Mouse (Mus musculus): Measurements from ENCODE around the gene Fermt1. TPM values are rescaled to one million over a fixed set of nuclear protein-coding genes. Genes with fewer than 3 reads are reported as not detected.

The Fermt1 gene
- polyA plus RNA-seq, 1 experiment from 2014 or later = 46.1 TPM

DNA sequence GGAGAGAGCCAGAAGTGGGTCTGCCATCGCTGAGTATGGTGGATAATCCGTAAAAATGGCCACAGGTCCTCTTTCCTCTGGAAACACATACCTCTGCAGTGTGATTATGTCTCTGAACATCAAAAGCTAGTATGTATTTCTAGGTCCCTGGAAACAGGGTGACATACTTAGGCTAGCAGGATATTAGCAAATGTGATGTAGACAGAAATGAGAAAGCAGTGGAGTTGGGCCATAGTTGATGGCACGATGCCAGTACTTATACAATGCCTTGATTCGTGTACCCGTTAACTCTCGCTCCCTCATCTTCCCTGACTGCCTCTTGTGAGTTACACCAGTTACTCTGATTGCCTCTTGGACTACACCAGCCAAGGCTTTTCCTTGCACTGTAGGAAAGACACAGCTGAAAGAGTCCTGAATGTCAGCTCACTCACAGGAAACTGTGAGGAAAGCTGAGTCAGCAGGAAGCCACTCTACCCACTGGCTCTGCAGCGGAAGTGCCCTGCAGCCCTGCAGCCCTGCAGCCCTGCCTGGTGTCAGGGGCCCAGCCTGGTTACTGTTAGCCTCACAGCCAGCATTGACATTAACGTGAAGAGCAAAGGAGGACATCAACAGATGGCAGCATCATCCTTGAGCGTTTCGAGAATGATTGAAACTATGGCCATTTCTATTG lies 71.9 kb downstream of the Fermt1 start:
- no peaks in the 10 kb centered on the region for H3K36me3 ChIP-seq

DNA sequence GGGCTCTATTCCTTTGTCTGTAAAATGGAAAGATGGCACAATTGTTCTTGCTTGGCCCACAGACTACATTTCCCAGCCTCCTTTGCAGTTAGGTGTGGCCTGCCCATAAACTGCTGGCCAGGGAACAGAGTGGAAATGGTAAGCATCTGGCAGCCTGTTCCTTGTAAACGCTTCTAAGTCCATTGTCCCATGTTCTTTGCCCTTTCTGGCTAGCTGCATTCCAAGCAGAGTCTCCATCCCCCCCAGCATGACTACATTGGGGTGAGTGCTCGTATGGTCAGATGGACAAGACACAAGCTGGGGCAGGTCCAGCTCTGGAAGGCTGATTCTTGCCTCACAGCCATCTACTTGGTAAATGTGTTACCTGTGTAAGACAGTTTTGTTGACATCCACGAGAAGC lies 74.0 kb downstream of the Fermt1 start:
- WGBS = 66% methylated on average over 3 of the region's 3 CpGs
- Histone ChIP-seq H3K4me1 (replicated peaks) (no peaks in the 10 kb centered on the region), H3K27me3 (replicated peaks) (no peaks in the 10 kb centered on the region), H3K4me3 (replicated peaks) (no peak overlapping the region), H3K9me3 (no peaks in the 10 kb centered on the region), H3K27ac (no peak overlapping the region), H3K36me3 (no peaks in the 10 kb centered on the region), H3K9ac (no peak overlapping the region), H3K4me2 (replicated peaks) (no peak overlapping the region)
- ATAC-seq = no peak

More for the DNA sequence above, 71.9 kb downstream of the Fermt1 start:
- Histone ChIP-seq H3K9ac (no peak overlapping the region), H3K4me2 (replicated peaks) (no peak overlapping the region), H3K27ac (no peak overlapping the region), H3K27me3 (replicated peaks) (peaks cover 9% of the 10 kb centered on the region), H3K4me1 (replicated peaks) (no peaks in the 10 kb centered on the region), H3K9me3 (no peaks in the 10 kb centered on the region), H3K4me3 (replicated peaks) (no peak overlapping the region)
- no peak for ATAC-seq
- 76% methylated on average over 10 of the region's 10 CpGs for WGBS

DNA sequence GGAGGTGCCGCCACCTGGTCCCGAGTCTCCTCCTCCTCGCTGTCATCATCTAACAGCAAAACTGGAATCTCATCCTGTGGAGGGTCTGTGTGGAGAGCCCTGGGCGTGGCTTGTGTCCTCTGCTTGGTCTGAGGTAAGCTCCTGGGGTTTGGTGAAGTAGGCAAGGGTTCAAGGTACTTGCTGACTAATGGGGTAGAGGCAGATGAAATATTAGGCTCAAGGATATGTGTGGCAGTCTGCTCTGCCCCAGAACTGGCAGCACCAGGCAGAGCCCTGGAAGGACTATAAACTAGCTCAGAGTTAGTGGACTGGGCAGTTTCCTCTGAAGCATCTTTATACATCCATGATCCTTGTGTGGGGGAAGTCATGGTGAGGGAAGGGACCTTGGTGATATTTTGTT lies 75.4 kb downstream of the Fermt1 start:
- no peak for ATAC-seq
- Histone ChIP-seq H3K27ac (no peak overlapping the region), H3K4me2 (replicated peaks) (no peak overlapping the region), H3K36me3 (no peaks in the 10 kb centered on the region), H3K9me3 (no peaks in the 10 kb centered on the region), H3K4me1 (replicated peaks) (no peaks in the 10 kb centered on the region), H3K9ac (no peak overlapping the region), H3K4me3 (replicated peaks) (no peak overlapping the region), H3K27me3 (replicated peaks) (no peaks in the 10 kb centered on the region)
- 78% methylated on average over 4 of the region's 4 CpGs for whole genome bisulfite sequencing

DNA sequence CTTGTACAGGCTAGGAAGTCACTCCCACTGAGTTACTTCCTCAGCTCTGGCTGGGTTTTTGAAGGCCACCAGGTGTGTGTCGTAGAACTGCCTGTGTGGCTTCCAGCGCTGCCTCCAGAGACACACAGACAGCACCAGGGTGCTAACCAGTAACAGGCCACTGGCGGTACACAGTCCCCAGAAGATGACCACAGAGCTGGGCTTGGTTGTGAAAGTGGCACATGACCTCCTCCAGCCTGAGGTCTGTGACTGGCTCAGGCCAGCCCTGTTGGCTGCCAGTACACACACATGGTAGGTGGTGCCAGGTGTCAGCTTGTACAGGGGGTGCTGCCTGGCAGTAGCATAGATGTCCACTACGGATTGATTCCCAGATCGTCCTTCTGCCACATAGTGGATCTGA lies 76.0 kb downstream of the Fermt1 start:
- no peaks in the 10 kb centered on the region for H3K9me3 ChIP-seq
- no peak overlapping the region for H3K4me2 ChIP-seq (replicated peaks)
- no peaks in the 10 kb centered on the region for H3K36me3 ChIP-seq
- no peak overlapping the region for H3K9ac ChIP-seq
- no peak for ATAC-seq
- H3K27me3 ChIP-seq (replicated peaks) = no peaks in the 10 kb centered on the region
- 87% methylated on average over 5 of the region's 5 CpGs for WGBS
- no peaks in the 10 kb centered on the region for H3K4me1 ChIP-seq (replicated peaks)
- H3K27ac ChIP-seq = no peak overlapping the region
- H3K4me3 ChIP-seq (replicated peaks) = no peak overlapping the region

DNA sequence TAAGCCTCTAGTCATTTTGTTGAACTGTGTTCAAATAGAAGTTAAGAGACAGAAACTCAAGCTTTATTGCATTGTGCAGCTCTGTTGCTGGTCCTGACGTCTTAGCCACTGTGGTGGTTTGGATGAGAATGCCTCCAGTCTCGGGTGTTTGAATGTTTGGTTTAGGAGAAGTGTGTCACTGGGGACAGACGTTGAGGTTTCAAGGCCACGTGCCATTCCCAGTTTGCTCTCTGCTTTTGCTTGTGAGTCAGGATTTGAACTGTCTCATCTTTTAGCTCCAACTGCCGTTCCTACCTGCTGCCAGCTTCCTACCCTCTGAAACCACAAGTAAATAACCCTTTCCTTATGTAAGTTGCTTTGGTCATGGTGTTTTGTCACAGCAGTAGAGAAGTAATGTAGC lies 78.2 kb downstream of the Fermt1 start:
- Histone ChIP-seq H3K4me2 (replicated peaks) (no peak overlapping the region), H3K4me3 (replicated peaks) (no peak overlapping the region), H3K27ac (no peak overlapping the region), H3K9ac (no peak overlapping the region), H3K27me3 (replicated peaks) (no peaks in the 10 kb centered on the region), H3K4me1 (replicated peaks) (no peaks in the 10 kb centered on the region), H3K9me3 (no peaks in the 10 kb centered on the region), H3K36me3 (no peaks in the 10 kb centered on the region)
- 69% methylated on average over 5 of the region's 5 CpGs for WGBS
- no peak for ATAC-seq

DNA sequence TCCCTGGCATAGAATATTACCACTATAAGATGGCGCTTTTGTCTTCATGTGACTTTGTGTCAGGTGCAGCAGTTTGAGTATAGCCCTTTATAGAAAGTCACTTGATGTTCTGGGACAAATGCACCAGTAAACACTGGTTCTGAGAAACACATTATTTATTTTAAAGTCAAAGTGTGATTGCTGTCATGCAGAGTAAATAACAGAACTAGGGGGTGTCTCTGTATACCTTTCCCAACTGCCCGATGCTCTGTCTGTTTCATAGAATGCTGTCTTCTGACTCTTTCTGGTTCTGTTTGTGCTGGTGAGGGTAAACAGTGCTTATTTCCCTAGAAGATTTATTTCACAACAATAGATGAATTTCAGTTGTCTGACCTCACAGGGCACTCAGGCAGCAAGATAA lies 82.4 kb downstream of the Fermt1 start:
- H3K27me3 ChIP-seq (replicated peaks) = no peaks in the 10 kb centered on the region
- H3K4me1 ChIP-seq (replicated peaks) = no peaks in the 10 kb centered on the region
- no peak for ATAC-seq
- H3K4me3 ChIP-seq (replicated peaks) = no peak overlapping the region
- H3K9me3 ChIP-seq = no peaks in the 10 kb centered on the region
- H3K27ac ChIP-seq = no peak overlapping the region
- H3K36me3 ChIP-seq = no peaks in the 10 kb centered on the region
- H3K9ac ChIP-seq = no peak overlapping the region
- 90% methylated on average over 2 of the region's 2 CpGs for WGBS
- no peak overlapping the region for H3K4me2 ChIP-seq (replicated peaks)

DNA sequence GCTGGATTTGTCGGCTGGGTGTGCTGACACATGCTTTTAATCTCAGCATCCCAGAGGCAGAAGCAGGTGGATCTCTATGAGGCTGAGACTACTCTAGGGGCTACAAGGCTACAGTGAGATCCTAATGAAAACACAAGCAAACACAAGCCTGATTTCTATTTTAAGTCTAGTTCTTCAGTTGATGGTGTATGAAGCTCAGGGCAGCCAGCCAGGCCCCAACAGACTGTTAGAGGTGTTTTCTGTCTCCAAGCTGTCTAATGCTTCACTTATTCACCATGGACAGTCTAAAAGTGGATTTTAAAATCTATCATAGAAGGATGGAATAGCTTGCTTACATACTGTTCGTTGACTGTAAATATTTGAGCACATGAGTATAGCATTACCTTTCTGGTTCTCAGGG lies 84.2 kb downstream of the Fermt1 start:
- H3K4me2 ChIP-seq (replicated peaks) = no peak overlapping the region
- no peaks in the 10 kb centered on the region for H3K9me3 ChIP-seq
- H3K4me1 ChIP-seq (replicated peaks) = no peaks in the 10 kb centered on the region
- H3K27me3 ChIP-seq (replicated peaks) = no peaks in the 10 kb centered on the region
- no peaks in the 10 kb centered on the region for H3K36me3 ChIP-seq
- WGBS = 93% methylated on average over 2 of the region's 2 CpGs
- H3K27ac ChIP-seq = no peak overlapping the region
- H3K9ac ChIP-seq = no peak overlapping the region
- ATAC-seq = no peak
- no peak overlapping the region for H3K4me3 ChIP-seq (replicated peaks)

DNA sequence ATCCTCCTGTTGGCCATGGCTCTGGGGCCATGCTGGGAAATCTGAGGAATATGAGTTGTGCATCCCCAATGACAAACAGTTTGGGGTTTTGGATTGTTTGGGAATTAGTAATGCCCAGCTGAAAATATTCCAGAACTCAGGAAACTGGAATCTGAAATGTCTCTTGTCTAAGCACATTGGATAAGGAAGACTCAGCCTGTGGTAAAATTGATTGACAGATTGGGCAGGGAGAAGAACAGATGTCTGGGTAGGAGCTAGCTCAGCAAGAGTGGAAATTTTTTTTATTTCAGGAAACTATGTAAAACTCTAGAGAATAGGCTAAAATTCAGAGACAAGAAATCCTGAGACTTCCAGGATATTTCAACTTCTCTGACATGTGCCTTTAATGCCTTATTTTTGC lies 85.3 kb downstream of the Fermt1 start:
- H3K4me3 ChIP-seq (replicated peaks) = no peak overlapping the region
- no peaks in the 10 kb centered on the region for H3K9me3 ChIP-seq
- H3K4me1 ChIP-seq (replicated peaks) = no peaks in the 10 kb centered on the region
- H3K36me3 ChIP-seq = no peaks in the 10 kb centered on the region
- H3K4me2 ChIP-seq (replicated peaks) = no peak overlapping the region
- no peak overlapping the region for H3K27ac ChIP-seq
- H3K9ac ChIP-seq = no peak overlapping the region
- H3K27me3 ChIP-seq (replicated peaks) = no peaks in the 10 kb centered on the region
- ATAC-seq = no peak

DNA sequence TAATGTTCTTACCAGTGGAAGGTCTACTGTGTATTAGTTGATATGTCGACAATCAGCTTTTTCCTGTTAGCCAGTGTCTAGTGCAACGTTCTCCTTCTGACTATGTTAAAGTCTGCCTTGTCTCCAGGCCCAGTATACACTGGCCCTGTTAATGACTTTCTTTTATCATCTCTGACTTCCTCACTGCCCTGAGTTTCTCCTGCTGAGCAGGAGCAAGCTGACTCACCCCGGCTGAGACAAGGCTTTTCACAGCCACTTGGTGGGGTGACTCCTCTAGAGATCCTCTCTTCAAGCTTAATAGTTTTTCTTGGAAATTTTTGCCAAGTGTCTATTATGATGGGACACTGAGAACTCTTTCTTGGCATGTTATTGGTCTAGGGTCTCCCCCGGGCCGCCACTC lies 89.4 kb downstream of the Fermt1 start:
- no peaks in the 10 kb centered on the region for H3K4me1 ChIP-seq (replicated peaks)
- 0 out of 2 replicates have a peak, but pooled peaks have one; percentile 53 for ATAC-seq
- H3K4me2 ChIP-seq (replicated peaks) = no peak overlapping the region
- 79% methylated on average over 5 of the region's 5 CpGs for WGBS
- H3K9ac ChIP-seq = no peak overlapping the region
- no peaks in the 10 kb centered on the region for H3K27me3 ChIP-seq (replicated peaks)
- no peaks in the 10 kb centered on the region for H3K36me3 ChIP-seq
- no peak overlapping the region for H3K4me3 ChIP-seq (replicated peaks)
- no peak overlapping the region for H3K27ac ChIP-seq
- H3K9me3 ChIP-seq = no peaks in the 10 kb centered on the region

Other genes starting within 250 kb of the Fermt1 start
- 45.1 and 53.1 TPM in 2 replicates for gene Chgb, start 164.6 kb downstream of the Fermt1 start, polyA plus RNA-seq (2015; fragmentation: Nextera tagmentation; extraction: Ambion mirVana)
- gene Trmt6, start 129.9 kb downstream of the Fermt1 start, polyA plus RNA-seq (2015; fragmentation: Nextera tagmentation; extraction: Ambion mirVana) = 30.0 and 40.0 TPM in 2 replicates
- gene Mcm8, start 129.8 kb downstream of the Fermt1 start, polyA plus RNA-seq (2015; fragmentation: Nextera tagmentation; extraction: Ambion mirVana) = 11.0 and 11.9 TPM in 2 replicates
- 30.7 and 33.9 TPM in 2 replicates for gene Crls1, start 99.2 kb downstream of the Fermt1 start, polyA plus RNA-seq (2015; fragmentation: Nextera tagmentation; extraction: Ambion mirVana)
- 9.8 and 10.9 TPM in 2 replicates for gene Lrrn4, start 65.0 kb downstream of the Fermt1 start, polyA plus RNA-seq (2015; fragmentation: Nextera tagmentation; extraction: Ambion mirVana)